Mouse (Mus musculus) brown adipose tissue, adult 24 weeks (tissue): ENCODE data around the gene Slc19a3. TPM values are rescaled to one million over a fixed set of nuclear protein-coding genes. Genes with fewer than 3 reads are reported as not detected.

Source experiments
- H3K27ac ChIP-seq: fragments of 200-500 bp; replicated peaks from 2 replicates; pipeline ENCODE4 v1.5.1; 2012; ENCODE audit warnings: low read depth, mild to moderate bottlenecking, low read length
- H3K4me1 ChIP-seq: fragments of 200-500 bp; 2 replicates; pipeline ENCODE4 v1.6.1; 2012; ENCODE audit warnings: low read length, mixed read lengths; ENCODE audit not compliant: control insufficient read depth, insufficient read depth, insufficient read length
- H3K4me3 ChIP-seq: fragments of 200-500 bp; 2 replicates; pipeline ENCODE4 v1.5.1; 2012; ENCODE audit warnings: low read depth, mild to moderate bottlenecking, low read length, moderate library complexity; ENCODE audit not compliant: insufficient read depth
- polyA plus RNA-seq: library from polyadenylated mRNA; stranded (reverse); fragments of >200 nt; gene quantifications from 2 replicates; pipeline ENCODE4 v1.2.4, GENCODE M21; 2012; ENCODE audit not compliant: missing spikeins, insufficient read depth, insufficient read length

The Slc19a3 gene
- polyA plus RNA-seq: not detected in 2 replicates

DNA sequence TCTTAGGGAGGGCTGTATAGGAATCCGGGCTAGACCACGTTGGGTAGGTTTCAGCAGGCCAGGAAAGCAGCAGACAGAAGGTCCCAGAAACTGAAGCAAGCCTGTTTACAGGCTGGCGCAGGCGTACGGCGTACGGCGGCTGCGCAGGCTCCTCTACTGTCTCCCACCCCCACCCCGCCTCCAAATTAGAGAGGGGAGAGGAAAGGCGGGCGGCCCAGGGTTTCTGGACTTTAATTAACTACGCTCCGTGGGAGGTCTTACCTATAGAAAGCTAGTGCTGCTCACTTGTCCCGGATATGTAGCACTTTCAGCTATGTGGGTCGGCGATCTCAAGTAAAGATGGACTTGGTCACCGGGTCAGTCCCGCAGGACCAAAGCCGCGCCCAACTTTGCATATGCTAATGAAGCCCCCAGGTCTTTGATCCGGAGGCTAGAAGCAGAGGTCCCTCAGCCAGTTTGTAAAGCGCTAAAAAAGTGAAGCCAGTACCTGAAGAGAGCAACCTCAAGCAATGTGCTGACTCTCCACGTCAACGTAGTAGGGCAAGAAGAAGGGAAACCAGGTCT lies at the start of gene Slc19a3:
Gene Slc19a3, minus strand, starts transcription at position 340 of the 564 bp plus-strand sequence.
- no peaks in the 10 kb centered on the region for H3K4me1 ChIP-seq
- no peak within 1 kb of the TSS for H3K27ac ChIP-seq

DNA sequence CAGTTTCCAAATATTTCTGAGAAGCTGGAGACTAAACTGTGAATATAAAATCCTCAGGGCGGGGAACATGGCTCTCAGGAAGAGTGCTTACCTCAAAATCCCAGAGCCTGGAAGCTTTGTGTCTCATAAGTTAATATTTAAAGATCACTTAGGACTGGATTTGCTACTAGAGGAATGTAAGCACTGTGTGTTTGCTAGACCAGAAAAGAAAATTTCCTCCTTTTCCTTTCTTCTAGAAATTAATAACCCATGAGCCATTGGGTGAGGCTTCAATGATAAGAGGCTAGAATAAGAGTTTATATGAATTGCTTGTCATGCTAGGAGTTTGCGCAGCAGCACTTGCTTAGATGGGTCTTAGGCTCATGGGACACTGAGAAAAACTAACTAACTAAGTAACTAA lies 46.5 kb upstream of the Slc19a3 start:
- H3K4me1 ChIP-seq: no peaks in the 10 kb centered on the region
- H3K4me3 ChIP-seq: no peak overlapping the region
- no peak overlapping the region for H3K27ac ChIP-seq

More for the DNA sequence above, at the start of gene Slc19a3:
- peak within 1 kb of the TSS; percentile 60 for H3K4me3 ChIP-seq

DNA sequence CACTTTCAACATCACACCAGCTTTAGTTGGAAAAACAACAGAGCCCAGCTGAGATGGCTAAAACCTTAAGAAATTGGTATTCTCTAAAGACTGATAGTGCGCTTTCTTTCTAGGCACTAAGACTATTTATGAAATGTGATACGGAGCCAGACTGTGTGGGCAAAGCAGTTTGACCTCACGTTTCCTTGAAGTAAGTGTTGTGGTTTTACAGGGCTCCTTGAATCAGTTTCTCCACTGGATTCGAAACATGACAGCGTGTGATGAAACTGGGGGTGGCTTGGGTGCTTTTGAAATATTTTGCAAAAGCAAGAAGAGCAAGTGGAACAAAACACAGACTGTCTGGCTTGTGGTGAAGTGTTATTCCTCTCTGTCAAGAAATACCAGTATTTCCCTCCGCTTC lies 38.8 kb upstream of the Slc19a3 start:
- Histone ChIP-seq H3K27ac (no peak overlapping the region), H3K4me3 (no peak overlapping the region), H3K4me1 (no peaks in the 10 kb centered on the region)

DNA sequence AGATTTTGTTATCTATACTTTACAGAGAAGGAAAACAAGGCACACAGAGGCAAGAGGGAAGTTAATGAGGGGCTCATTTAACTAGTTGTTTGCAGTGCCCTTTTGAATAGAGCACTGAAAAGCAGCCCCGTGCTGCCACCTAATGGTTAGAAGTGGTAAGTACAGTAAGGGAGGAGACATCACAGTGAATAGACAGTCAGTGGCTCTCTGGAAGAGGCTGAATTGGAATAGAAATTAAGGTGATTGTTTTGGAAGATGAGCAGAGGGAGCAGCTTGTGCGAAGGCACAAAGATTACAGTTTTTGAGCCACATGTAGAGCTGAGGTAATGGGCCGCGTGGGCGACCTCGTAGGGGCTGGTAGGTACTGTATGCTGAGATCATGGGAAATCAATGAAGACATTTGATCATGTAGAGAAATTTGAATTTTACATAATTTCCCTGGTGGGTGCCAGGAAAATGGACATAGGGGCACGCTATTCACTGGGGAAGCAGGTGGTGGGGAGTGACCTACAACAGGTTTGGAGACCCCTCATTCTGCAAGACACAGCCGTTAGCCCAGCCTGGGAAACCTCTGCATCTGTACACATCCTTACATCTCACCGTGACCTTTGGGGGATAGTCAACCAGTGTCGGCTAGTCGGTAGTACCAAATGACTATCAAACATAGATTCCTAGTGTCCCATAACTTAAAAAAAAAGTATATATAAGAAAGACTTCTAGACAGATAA lies 38.1 kb upstream of the Slc19a3 start:
- no peak overlapping the region for H3K4me3 ChIP-seq
- H3K27ac ChIP-seq: no peak overlapping the region
- H3K4me1 ChIP-seq: no peaks in the 10 kb centered on the region

DNA sequence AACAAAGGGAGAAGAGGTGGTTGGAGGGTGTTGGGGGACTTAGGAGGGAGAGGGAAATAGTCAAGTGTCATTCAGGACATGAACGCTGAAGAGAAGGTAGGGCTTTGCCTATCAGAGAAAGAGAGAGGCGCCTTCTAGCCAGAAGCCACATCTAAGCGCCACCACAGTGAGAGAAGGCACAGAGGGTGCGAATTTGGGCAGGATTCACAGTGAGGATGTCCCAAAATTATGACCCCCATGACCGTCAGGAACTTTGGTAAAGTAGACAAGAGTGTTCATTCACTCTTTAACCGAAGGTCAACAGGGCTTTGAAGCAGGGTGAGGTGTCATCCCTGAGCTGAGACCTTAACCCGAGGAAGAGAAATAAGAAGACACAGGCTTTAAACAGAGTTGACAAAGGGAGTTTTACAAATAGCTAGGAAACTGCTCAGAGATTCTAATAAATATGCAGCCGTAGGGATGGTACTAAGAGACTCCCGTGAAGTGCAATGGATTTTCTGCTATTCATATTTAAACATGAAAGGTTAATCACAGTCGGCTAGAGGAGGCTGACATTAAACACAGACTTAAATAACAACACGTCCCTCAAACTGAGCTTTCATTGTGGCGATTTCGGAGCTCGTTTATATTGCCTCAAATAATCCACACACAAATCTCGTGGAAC lies 37.4 kb upstream of the Slc19a3 start:
- no peak overlapping the region for H3K4me3 ChIP-seq
- H3K27ac ChIP-seq: no peak overlapping the region
- no peaks in the 10 kb centered on the region for H3K4me1 ChIP-seq

DNA sequence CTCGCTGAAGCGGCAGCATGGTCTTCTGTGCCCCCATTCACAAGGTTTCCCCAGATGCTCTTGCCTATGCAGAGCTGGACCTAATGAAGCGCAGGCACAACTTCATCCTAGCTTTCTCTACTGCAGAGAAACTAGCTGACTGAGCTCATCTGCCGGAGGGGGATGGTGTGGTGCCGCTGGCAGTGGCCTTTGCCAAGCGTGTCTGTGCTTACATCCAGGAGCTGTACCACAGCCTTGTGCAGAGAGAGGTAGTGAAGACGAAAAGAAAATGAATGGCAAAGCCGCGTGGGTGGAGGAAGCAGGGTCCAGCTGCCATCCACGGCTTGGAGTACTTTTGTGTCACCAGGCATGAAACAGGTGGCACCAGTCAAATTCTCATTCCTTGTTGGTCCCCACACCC lies 29.0 kb upstream of the Slc19a3 start:
- no peak overlapping the region for H3K4me3 ChIP-seq
- no peaks in the 10 kb centered on the region for H3K4me1 ChIP-seq
- no peak overlapping the region for H3K27ac ChIP-seq

DNA sequence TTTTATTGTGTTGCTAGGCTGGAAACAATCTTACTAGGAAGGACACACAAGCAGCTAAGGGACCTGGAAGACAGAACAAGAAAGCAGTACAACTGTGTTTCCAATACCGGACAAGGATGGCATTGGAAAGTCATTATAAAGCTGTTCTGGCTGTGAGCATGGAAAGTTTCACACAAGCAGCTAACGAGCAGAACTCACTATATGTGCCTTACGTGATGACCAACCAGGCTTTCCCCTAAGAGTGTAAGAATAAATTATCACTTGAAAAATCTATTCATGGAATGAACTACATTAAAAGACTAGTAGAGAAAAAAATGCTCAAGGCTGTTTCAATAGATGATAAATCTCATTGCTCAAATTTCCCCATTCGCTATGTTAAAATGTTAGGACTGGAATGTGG lies 28.3 kb upstream of the Slc19a3 start:
- no peaks in the 10 kb centered on the region for H3K4me1 ChIP-seq

DNA sequence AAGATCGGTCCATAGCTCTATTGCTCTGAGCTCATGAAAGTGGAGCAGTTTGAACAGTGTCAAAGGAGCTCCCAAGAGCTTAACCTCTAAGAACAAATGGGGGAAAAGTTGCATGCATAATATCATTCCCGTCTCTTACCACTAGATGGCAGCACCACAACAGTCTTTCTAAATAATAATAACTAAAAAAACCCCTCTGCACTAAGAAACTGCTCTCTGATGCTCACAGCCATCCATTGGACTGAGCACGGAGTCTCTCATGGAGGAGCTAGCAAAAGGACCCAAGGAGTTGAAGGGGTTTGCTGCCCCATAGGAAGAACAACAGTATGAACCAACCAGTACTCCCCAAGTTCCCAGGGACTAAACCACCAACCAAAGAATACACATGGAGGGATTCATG lies 26.6 kb upstream of the Slc19a3 start:
- Histone ChIP-seq H3K27ac (no peak overlapping the region), H3K4me1 (no peaks in the 10 kb centered on the region), H3K4me3 (no peak overlapping the region)

More for the DNA sequence above, 28.3 kb upstream of the Slc19a3 start:
- no peak overlapping the region for H3K4me3 ChIP-seq
- no peak overlapping the region for H3K27ac ChIP-seq

DNA sequence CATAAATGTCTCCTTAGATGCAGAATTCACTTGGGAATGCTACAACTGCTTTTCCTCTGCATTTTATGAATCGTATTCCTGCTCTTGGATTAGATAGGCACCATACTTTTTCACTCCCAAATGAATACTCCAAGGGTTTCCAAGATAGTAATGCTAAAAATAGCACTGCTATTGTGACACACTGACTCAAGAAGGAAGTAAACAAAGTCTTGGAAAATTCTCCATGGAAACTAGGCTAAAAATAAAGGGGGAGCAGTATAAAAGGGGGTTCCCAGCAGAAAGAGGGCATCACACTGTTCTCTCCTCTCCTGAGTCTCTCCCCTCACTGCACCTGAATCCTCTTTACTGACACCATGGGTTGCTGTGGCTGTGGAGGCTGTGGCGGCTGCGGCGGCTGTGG lies 22.4 kb upstream of the Slc19a3 start, which contains the start of gene Krtap28-13:
Gene Krtap28-13, plus strand, starts transcription at position 288 of the 400 bp plus-strand sequence.
- Histone ChIP-seq H3K27ac (no peak within 1 kb of the TSS), H3K4me3 (no peak within 1 kb of the TSS), H3K4me1 (no peaks in the 10 kb centered on the region)

DNA sequence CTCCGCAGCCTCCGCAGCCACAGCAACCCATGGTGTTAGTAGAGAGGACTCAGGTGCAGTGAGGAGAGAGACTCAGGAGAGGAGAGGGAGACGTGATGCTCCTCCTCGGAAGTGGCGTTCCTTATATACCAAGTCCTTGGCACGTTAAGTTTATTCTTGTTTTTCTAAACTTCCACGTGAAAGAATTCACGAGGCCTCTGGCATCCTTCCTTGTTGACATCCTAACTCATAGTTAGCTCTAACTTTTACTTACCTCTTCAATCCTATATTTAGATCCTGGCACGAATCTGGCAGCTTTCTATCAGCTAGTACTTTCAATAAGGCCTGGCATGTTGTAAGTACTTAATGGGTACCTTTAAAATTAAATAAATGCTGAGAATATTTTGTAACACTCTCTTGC lies 21.0 kb upstream of the Slc19a3 start, which contains the start of gene A030005K14Rik:
Gene A030005K14Rik, minus strand, starts transcription at position 101 of the 400 bp plus-strand sequence.
- Histone ChIP-seq H3K4me3 (no peak within 1 kb of the TSS), H3K4me1 (no peaks in the 10 kb centered on the region), H3K27ac (no peak within 1 kb of the TSS)

DNA sequence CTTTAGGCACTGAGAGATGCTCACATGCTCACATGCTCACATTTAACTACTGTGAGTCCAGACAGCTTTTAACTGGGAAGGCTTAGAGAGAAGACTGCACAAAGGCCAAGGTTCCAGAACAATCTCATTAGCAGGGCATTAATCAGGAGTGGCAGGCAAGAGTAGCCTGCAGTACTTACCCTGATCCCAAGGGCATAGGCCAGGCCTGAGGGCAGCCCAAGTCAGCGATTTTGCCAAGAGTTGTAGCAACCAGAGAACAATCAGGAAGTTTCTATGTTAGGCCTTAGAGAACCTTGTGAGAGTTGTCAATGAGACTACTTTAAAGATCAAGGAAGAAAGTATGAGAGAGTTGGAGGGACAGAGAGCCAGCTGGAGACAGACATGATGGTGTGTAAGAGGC lies 20.2 kb upstream of the Slc19a3 start:
- Histone ChIP-seq H3K27ac (no peak overlapping the region), H3K4me1 (no peaks in the 10 kb centered on the region), H3K4me3 (no peak overlapping the region)

DNA sequence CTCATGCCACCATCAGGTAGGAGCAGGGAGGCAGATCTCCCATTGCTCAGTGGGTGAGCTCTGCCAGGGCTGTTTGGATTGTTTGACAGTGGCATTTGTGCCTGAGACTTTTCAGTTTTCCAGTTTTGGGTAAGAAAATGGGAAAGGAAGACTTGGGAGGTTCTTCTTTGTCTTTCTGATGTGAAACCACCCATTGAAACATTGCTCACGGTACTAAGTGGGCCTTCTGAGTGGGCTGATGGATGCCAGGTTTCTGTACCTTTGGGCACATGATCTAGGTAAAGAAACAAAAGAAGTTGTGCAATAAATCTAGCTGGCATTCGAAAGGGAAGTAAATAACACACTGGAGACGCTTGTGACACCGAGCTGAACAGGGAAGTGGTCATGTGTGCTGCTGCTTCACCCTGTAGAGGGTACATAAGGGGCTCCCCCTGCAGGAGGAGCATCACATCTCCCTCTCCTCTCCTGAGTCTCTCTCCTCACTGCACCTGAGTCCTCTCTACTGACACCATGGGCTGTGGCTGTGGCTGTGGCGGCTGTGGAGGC lies 6.7 kb upstream of the Slc19a3 start, which contains the start of gene Gm47969:
Gene Gm47969, plus strand, starts transcription at position 51 of the 546 bp plus-strand sequence.
- Histone ChIP-seq H3K4me3 (no peak within 1 kb of the TSS), H3K27ac (no peak within 1 kb of the TSS), H3K4me1 (no peaks in the 10 kb centered on the region)

DNA sequence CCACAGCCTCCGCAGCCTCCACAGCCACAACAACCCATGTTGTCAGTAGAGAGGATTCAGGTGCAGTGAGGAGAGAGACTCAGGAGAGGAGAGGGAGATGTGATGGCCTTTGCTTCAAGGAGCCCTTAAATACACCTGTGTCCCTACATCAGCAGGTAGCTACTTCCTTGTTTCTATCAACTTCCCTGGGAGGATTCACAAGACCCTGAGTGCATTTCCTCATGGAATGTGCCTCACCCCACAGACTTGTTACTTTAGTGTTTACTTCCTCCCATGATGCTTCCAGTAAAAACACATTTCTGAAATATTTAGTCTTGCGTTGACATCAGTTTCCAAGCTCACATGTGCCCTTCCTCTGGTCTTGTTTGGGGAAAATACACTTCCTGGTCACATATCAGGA lies 4.1 kb upstream of the Slc19a3 start, which contains the start of gene Krtap28-10:
Gene Krtap28-10, minus strand, starts transcription at position 101 of the 400 bp plus-strand sequence.
- no peaks in the 10 kb centered on the region for H3K4me1 ChIP-seq
- no peak within 1 kb of the TSS for H3K27ac ChIP-seq
- no peak within 1 kb of the TSS for H3K4me3 ChIP-seq

DNA sequence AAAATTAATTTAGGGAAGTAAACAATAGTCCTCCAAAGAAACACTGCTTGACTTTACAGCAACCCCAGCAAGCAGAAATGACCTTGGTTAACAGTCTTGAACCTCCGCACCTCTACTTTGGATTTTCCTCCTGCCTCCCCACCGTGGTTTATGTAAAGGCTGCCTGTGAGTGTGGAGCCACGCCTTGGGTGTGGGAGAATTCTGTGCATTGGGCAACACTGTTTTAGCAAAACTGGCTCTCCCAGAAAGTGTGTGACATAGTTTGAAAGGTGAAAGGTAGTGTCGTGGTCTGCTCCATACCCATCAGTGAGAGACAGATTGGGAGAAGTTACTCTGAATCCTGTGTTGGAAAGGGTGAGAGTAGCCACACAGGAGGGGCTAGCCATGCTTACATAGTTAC lies 832 bp upstream of the Slc19a3 start:
- Histone ChIP-seq H3K27ac (no peak overlapping the region), H3K4me1 (no peaks in the 10 kb centered on the region), H3K4me3 (no peak overlapping the region)
